Mouse (Mus musculus) liver, embryonic 16.5 days (tissue): ENCODE results near the gene Rbm5. TPM values are rescaled to one million over a fixed set of nuclear protein-coding genes. Genes with fewer than 3 reads are reported as not detected.

ENCODE experiments used
- ATAC-seq: fragments of 200-750 bp; cut with Nextera tagmentation; 2 replicates; pipeline ENCODE4 v1.8.0; 2017; ENCODE audit warnings: low read depth, mild to moderate bottlenecking, moderate number of reproducible peaks, moderate library complexity
- H3K27ac ChIP-seq: fragments of 300-500 bp; sonication (generic); 2 replicates; pipeline ENCODE4 v1.5.1; 2014; ENCODE audit warnings: mild to moderate bottlenecking, low read length
- H3K27me3 ChIP-seq: fragments of 300-500 bp; sonication (generic); 2 replicates; pipeline ENCODE4 v1.6.1; 2014; ENCODE audit warnings: low read depth, low read length, mixed read lengths; ENCODE audit not compliant: control insufficient read depth, insufficient read depth
- H3K36me3 ChIP-seq: fragments of 300-500 bp; sonication (generic); 2 replicates; pipeline ENCODE4 v1.6.1; 2014; ENCODE audit warnings: mild to moderate bottlenecking; ENCODE audit not compliant: control insufficient read depth, insufficient read depth
- H3K4me1 ChIP-seq: fragments of 300-500 bp; sonication (generic); 2 replicates; pipeline ENCODE4 v1.6.1; 2014; ENCODE audit warnings: low read depth, low read length, mixed read lengths; ENCODE audit not compliant: control insufficient read depth
- H3K4me2 ChIP-seq: fragments of 300-500 bp; sonication (generic); 2 replicates; pipeline ENCODE4 v1.6.1; 2014; ENCODE audit warnings: low read depth, low read length, mixed read lengths
- H3K4me3 ChIP-seq: fragments of 300-500 bp; sonication (generic); 2 replicates; pipeline ENCODE4 v1.5.1; 2014; ENCODE audit warnings: low read depth, mild to moderate bottlenecking, low read length
- H3K9ac ChIP-seq: fragments of 300-500 bp; sonication (generic); 2 replicates; pipeline ENCODE4 v1.6.1; 2014; ENCODE audit warnings: low read depth, low read length
- H3K9me3 ChIP-seq: fragments of 300-500 bp; sonication (generic); replicated peaks from 2 replicates; pipeline ENCODE4 v1.6.1; 2016; ENCODE audit warnings: low read length; ENCODE audit not compliant: control insufficient read depth
- WGBS: fragments of 180-500 bp; shearing (Covaris S2); extraction: QIAGEN DNeasy Blood & Tissue Kit; methylation state at CpG from one replicate; pipeline ENCODE4 v1.1.7; 2014; ENCODE audit not compliant: insufficient replicate concordance; 5-methylcytosine and 5-hydroxymethylcytosine counted together
- polyA plus RNA-seq: library from polyadenylated mRNA; unstranded; fragments of >200 nt; fragmentation: Nextera tagmentation; extraction: Ambion mirVana; gene quantifications from 2 replicates; pipeline ENCODE4 v1.2.1, GENCODE M21; 2015

Rbm5 gene
- polyA plus RNA-seq, 1 experiment from 2014 or later: 78.3 TPM

DNA sequence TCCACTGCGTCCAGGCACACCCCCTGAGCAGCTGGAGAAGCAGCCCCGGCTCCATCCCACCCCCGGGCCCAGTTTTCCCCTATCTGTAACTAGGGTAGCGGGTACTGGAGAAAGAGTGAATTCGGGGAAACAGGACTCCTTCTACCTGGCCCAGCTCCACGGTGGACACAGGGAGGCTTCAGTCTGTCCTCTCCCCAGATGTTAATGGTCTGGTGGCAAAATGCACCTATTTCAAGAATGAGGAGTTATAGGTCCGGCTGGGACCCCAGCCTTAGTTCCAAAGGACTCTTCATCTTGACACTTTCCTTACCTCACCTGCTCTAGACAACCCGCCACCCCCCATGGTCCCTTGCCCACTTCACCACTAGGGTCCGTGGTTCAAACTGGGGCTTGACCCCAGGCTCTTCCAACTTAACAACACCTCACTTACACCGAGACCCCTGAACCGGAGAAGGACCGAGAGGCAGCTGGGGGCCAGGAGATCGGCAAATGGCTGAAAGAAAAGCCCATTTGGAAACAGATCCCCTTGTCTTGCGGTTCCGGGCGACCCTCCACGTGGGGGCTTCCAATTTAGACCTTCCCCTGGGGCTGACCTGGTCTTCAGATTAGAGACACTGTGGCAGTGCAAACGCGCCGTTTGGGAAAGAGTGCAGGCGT lies 62.2 kb downstream of the Rbm5 start:
- Histone ChIP-seq H3K4me1 (peaks cover 11% of the 10 kb centered on the region), H3K4me2 (peak overlapping the region; percentile 89), H3K36me3 (no peaks in the 10 kb centered on the region), H3K9ac (no peak overlapping the region), H3K9me3 (no peaks in the 10 kb centered on the region), H3K27ac (no peak overlapping the region), H3K27me3 (peaks cover 78% of the 10 kb centered on the region), H3K4me3 (peak overlapping the region; percentile 60)
- no peak for ATAC-seq
- 4% methylated on average over 21 of the region's 21 CpGs for WGBS

DNA sequence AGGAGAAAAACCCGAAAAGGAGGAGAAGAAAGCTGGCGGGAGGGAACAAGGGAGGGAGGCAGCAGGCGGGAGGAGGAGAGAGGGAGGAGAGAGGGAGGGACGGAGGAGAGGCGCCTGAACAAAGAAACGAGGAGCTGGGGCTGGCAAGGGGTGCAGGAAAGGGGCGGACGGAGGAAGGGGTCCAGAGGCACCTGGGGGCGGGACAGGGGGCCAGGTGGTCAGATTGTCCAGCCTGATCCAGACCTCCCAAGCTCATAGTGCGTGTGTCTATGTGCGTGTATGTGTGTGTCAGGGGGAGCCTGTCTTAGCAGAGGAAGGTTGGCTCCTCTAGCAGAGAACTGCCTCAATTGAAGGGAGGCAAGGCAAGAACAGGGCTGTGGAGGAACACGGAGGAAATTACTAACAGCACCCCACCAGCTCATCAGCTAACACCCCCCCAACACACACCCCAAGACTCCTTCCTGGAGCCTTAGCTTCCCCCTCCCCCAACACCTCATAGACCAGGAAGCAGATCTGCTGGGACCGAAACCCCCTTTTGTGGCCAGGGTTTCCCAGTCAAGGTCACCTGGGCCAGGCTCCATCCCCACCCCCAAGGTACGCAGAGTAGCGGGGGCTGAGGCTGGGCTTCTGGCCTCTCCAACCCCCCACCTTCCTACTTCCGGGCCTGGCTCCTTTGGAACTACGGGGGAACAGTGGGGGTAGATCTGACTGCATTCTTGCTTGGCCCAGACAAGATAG lies 62.9 kb downstream of the Rbm5 start:
- Histone ChIP-seq H3K9ac (no peak overlapping the region), H3K4me2 (peak overlapping the region; percentile 89), H3K4me1 (peaks cover 11% of the 10 kb centered on the region), H3K27ac (no peak overlapping the region), H3K36me3 (no peaks in the 10 kb centered on the region), H3K9me3 (no peaks in the 10 kb centered on the region), H3K4me3 (peak overlapping the region; percentile 60; the same call in 1 of the 2 replicates), H3K27me3 (peaks cover 73% of the 10 kb centered on the region)
- no peak for ATAC-seq
- WGBS: 6% methylated on average over 17 of the region's 17 CpGs

DNA sequence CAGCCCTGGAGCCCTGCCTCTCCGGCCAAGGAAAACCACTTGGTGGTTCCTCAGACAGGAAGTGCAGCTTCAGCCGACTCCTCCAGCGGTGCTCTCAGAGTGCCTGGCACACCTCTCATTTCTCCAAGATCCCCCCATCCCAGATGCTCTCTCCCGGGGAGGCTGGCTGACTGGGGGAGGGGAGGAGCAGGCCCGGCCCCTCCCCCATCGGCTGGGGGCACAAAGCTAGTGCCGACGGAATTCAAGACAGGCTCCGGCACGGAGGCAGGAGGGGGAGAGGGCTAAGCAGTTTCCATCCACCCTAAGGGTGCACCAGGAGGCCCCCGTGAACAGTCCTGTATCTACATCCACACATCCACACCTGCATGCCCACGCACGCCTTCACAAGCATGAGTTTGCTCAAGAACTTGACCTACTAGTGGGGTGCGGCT lies 64.0 kb downstream of the Rbm5 start:
- Histone ChIP-seq H3K4me2 (no peak overlapping the region), H3K4me1 (peaks cover 11% of the 10 kb centered on the region), H3K27ac (no peak overlapping the region), H3K9ac (no peak overlapping the region), H3K27me3 (peaks cover 70% of the 10 kb centered on the region), H3K9me3 (no peaks in the 10 kb centered on the region), H3K4me3 (no peak overlapping the region), H3K36me3 (no peaks in the 10 kb centered on the region)
- 7% methylated on average over 14 of the region's 14 CpGs for WGBS
- ATAC-seq: no peak

DNA sequence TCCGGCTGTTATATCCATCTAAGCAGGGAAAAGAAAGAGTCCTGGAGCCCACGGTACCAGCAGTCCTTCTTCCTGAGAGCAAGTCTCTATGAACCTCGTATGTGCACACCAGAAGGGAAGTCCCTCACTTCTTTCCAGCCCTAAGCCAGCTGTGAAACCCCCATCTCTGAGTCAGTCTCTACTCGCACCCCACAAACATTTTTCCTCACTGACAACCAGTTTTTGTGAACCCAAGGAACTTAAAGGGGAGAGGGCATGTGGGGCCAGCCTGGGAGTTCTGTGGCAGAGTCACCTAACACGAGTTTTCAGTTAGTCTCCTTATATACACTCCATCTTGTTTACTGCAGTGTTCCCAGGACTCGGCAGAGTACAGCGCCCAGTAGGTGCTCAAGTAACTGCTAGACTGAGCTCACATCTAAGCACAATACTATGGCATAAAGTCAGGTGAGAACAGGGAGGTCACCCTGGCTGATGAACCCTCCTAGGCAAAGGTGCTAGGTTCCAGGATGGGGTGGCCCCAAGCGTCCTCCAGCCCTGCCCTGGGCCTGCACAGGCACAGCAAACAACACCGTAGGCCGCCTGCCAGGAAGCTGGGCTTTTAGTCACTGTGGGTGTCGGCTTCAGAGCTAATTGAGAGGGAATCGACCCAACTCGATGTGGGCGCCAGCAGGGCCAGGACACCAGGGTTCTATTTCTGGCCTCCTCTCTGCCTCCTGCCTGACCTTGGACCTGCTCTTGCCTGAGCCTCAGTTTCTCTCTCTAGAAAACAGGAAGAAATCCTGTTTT lies 67.3 kb downstream of the Rbm5 start:
- ATAC-seq: no peak

DNA sequence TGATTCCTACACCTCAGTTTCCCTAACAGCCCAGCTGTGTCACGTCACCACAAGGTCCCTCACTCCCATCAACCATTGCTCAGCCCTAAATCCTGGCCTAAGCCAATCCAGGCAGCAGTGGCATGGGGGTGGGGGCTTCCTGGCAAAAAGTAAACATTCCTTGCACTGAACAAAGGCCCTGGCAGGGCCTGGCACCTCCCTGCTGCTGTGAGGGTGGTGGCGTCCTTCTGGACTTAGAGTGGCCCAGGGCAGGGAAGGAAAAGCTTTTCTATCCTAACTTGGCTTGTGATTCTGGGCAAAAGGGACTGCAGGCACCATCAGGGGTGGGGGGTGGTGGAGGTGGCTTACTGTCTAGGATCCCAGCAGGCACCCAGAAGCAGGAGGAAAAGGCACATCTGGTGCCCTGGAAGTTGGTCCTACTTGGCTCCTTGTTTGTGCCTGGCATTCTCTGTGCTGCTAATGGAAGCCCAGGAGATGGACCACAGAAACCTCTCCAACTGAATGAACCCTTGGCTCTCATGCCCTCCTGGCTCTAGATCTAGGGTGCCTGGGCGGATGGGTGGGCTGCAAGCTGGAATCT lies 68.1 kb downstream of the Rbm5 start:
- H3K27ac ChIP-seq: no peak overlapping the region
- no peaks in the 10 kb centered on the region for H3K36me3 ChIP-seq
- H3K4me2 ChIP-seq: no peak overlapping the region
- no peaks in the 10 kb centered on the region for H3K9me3 ChIP-seq
- H3K4me3 ChIP-seq: no peak overlapping the region
- WGBS: 63% methylated on average over 3 of the region's 3 CpGs
- ATAC-seq: no peak
- H3K9ac ChIP-seq: no peak overlapping the region
- H3K4me1 ChIP-seq: no peaks in the 10 kb centered on the region
- H3K27me3 ChIP-seq: peaks cover 29% of the 10 kb centered on the region

More for the DNA sequence above, 67.3 kb downstream of the Rbm5 start:
- peaks cover 37% of the 10 kb centered on the region for H3K27me3 ChIP-seq
- no peaks in the 10 kb centered on the region for H3K4me1 ChIP-seq
- no peak overlapping the region for H3K27ac ChIP-seq
- no peak overlapping the region for H3K4me2 ChIP-seq
- H3K9me3 ChIP-seq: no peaks in the 10 kb centered on the region
- H3K4me3 ChIP-seq: no peak overlapping the region
- H3K36me3 ChIP-seq: no peaks in the 10 kb centered on the region
- 46% methylated on average over 14 of the region's 14 CpGs for WGBS
- H3K9ac ChIP-seq: no peak overlapping the region

DNA sequence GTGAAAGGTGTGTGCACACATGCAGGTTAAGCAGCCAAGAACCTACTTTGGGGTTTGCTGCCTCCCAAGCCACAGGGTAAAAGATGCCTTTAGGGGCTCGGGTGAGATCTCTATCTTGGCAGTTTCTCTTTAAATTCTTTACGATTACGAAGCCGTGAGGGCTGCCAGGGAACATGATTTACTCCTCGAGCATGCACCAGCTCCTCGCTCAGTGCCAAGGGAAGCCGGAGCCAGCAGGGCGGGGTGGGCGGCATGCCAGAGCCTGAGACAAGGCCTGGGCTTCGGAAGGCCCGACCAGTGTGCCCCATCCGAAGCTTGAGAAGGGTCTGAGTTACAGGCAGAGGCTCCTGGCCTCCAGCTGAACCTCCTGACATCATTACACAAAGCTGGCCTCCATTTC lies 69.2 kb downstream of the Rbm5 start:
- no peak overlapping the region for H3K27ac ChIP-seq
- no peaks in the 10 kb centered on the region for H3K36me3 ChIP-seq
- H3K4me1 ChIP-seq: no peaks in the 10 kb centered on the region
- peaks cover 18% of the 10 kb centered on the region for H3K27me3 ChIP-seq
- no peak overlapping the region for H3K9ac ChIP-seq
- WGBS: 65% methylated on average over 12 of the region's 12 CpGs
- H3K4me3 ChIP-seq: no peak overlapping the region
- no peaks in the 10 kb centered on the region for H3K9me3 ChIP-seq
- H3K4me2 ChIP-seq: no peak overlapping the region
- ATAC-seq: no peak

DNA sequence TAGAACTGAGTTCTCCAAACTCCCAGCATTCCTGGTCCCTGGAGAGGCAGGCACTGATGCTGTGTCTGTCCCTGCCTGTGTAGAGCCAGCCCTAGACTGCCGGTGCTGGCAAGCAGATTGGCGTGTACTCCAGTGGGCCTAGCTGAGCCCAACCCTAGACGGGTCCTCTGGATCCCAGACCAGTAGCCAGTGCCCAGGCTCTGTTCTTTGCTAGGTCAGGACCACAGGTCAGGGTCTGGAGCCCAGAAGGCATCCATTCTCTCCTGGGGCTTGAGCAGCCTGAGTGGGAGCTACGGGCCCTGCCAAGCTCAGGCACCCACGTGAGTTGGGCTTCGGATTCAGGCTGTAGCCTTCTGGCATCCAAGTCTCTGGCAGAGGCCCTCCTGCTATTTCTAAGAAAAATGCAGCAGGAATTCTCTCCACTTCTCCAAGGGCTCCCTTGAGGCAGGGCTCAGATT lies 70.7 kb downstream of the Rbm5 start:
- ATAC-seq: no peak
- H3K27ac ChIP-seq: no peak overlapping the region
- H3K9ac ChIP-seq: no peak overlapping the region
- H3K4me3 ChIP-seq: no peak overlapping the region
- WGBS: 61% methylated on average over 6 of the region's 6 CpGs
- H3K9me3 ChIP-seq: no peaks in the 10 kb centered on the region
- H3K36me3 ChIP-seq: no peaks in the 10 kb centered on the region
- H3K4me1 ChIP-seq: no peaks in the 10 kb centered on the region
- peaks cover 3% of the 10 kb centered on the region for H3K27me3 ChIP-seq
- H3K4me2 ChIP-seq: no peak overlapping the region

DNA sequence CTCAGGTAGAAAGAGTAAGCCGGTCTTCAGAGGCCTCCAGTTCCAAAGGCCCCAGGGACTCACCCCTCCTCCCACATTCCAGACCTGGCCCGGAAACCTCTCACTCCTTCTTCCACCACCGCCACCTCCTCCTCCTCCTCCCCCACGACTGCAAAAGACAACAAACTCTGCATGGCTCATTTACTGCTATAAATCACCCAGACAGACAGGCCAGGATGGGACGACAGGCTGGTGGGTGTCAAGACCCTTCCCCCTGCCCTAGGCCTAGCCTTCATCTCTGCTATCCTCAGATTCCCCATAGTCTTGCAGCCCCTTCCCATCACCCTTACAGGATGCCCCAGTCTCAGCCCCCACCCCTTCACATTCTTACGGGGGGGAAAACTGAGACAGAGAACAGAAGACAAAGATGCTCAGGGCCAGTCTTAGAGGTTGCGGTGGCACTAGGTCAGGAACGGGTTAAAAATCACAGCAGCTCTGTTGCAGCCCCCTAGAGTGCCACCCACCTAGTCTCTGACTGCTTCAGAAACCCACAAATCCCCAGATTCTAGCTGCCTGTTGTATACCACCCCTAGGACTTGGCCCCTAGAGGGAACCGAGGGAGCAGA lies 71.3 kb downstream of the Rbm5 start:
- H3K36me3 ChIP-seq: no peaks in the 10 kb centered on the region
- no peaks in the 10 kb centered on the region for H3K9me3 ChIP-seq
- WGBS: 31% methylated on average over 9 of the region's 9 CpGs
- H3K27ac ChIP-seq: no peak overlapping the region
- no peak for ATAC-seq
- no peak overlapping the region for H3K9ac ChIP-seq
- no peak overlapping the region for H3K4me3 ChIP-seq
- no peaks in the 10 kb centered on the region; the same call in 1 of the 2 replicates for H3K27me3 ChIP-seq
- H3K4me1 ChIP-seq: no peaks in the 10 kb centered on the region
- no peak overlapping the region for H3K4me2 ChIP-seq
